Mouse (Mus musculus): ENCODE data around the gene Nudcd3.

DNA sequence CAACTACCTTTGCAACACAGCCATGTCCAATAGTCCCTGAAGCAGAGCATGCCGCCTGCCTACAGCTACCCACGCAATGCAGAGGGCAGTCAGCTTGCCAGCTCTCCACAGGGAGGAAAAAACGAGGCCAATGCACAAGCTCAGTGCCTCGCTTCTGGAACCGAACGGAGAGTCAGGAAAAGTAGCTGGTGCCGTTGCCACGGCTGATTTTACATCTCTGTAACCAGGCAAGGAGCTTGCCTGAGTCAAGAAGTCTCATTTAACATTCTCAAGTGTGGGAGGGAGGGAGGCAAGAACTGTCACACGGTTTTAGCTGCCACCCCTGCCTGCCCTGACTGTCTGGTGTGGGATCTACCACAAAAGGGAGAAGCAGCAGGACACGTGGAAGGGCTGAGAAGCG lies 79.6 kb downstream of the Nudcd3 start:
- TF ChIP-seq POLR2A (IDR thresholded peaks at IDR 0.05; ENCODE audit: borderline replicate concordance, insufficient read depth, low read length), result peak; percentile 63; the same call in 1 of the 2 replicates
- TF ChIP-seq CTCF (IDR thresholded peaks at IDR 0.05; ENCODE audit: borderline replicate concordance, insufficient read depth, low read depth, low read length), result no peak

Data from cerebellum, adult 2 months (tissue).